Mouse (Mus musculus): ENCODE data around the gene Sp9. TPM values are rescaled to one million over a fixed set of nuclear protein-coding genes. Genes with fewer than 3 reads are reported as not detected.

Gene Sp9
- polyA plus RNA-seq, 1 experiment, result not detected

DNA sequence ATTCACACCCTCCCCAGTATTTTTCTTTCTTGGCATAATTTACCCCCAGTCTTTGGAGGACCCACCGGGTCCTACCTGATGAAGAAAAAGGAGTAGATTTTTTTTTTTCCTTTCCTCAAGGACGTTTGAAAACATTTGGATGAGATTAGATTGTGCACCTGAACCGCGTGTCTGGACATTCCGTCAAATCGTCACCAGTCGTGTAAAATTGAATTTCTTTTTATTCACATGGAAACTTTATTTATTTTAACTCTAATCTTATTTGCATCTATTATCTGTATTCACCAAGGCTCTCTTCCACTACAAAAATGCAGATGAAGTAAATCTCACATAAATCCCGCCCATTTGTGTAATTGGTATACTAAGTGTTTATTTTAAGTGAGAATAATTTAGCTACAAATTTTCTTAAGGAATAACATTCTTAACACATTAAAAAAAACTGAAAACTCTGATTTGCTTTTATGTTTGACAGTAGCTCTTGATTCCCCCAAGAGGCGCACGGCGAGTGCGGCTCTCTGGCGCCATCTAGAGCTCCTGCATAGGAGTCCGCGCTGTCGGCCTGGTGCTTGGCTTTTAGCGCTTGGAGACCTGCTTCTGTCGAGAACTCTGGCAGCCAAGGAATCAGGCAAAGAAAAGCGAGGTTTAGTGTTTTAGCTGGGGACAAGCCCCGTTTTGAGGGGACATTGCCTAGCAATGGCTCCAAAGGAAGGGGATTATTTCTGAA lies 6.6 kb downstream of the Sp9 start:
- H3K9me3 ChIP-seq (ENCODE audit: control insufficient read depth, low read length), result peaks cover 29% of the 10 kb centered on the region
- H3K4me1 ChIP-seq (ENCODE audit: control insufficient read depth), result peaks cover 32% of the 10 kb centered on the region
- no peak overlapping the region for H3K4me3 ChIP-seq (replicated peaks)
- TF ChIP-seq TAL1 (IDR thresholded peaks at IDR 0.05; ENCODE audit: low read length) (no peak), GATA1 (IDR thresholded peaks at IDR 0.05; ENCODE audit: low read length) (no peak)
- H3K36me3 ChIP-seq (ENCODE audit: control insufficient read depth), result peaks cover 2% of the 10 kb centered on the region
- peaks cover 95% of the 10 kb centered on the region for H3K27me3 ChIP-seq (ENCODE audit: control insufficient read depth)

DNA sequence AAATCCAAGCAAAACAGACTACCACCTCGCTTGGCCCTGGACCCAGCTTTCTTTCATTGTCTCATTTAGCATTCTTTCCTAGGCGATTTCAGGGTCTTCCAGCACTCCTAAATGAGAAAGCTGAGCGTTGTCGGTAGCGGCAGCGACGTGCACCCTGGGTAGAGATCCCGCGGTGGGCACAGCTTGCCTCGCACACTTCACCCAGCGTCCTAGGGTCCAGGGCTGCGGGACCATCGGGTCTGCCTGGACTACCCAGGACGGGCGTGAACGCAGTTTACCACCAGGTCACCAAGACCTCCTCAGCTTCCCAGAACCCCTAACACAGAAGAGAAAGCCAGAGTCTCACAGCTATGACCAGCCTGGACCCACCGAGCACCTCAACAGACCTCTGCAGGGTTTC lies 7.1 kb downstream of the Sp9 start:
- Histone ChIP-seq H3K27me3 (ENCODE audit: control insufficient read depth) (peaks cover 89% of the 10 kb centered on the region), H3K4me3 (replicated peaks) (no peak overlapping the region)

DNA sequence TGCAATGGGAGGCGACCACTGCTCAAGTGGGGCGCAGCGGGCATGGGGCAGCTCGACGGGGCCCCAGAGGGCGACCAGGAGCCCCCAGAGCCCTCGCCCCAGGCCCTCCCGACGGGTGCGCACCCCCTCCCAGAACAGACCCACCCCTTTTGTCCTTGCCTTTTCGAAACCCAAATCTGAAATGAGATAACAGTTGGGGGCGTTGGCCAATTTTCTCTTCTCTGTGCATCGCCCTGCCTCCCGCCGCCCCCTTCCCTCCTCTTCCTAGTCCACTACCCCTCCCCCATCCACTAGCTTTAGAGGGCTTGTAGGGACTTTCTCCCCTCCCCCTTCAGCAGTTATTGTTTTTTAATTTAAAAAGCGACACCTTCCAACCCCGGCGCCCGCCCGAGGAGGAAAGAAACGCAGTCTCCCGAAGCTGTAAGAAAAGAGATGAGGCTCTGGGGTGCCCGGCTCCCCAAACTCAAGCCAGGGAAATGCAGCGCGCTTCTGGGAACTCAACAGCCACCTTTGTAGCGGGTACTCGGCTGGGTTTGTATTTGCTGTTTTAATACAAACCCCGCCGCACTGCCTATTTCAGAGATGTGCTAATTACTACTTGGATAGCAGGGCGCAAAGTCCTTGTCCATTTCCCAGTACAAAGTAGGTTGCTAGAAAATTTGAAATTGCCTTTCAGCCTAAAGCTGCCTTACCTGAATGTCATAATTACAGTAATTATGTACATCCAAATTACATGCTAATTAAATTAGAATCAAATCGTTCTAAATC lies 7.7 kb downstream of the Sp9 start:
- Histone ChIP-seq H3K36me3 (ENCODE audit: control insufficient read depth) (peaks cover 2% of the 10 kb centered on the region), H3K27me3 (ENCODE audit: control insufficient read depth) (peaks cover 83% of the 10 kb centered on the region), H3K9me3 (ENCODE audit: control insufficient read depth, low read length) (peaks cover 20% of the 10 kb centered on the region), H3K4me1 (ENCODE audit: control insufficient read depth) (peaks cover 21% of the 10 kb centered on the region), H3K4me3 (replicated peaks) (no peak overlapping the region)
- TF ChIP-seq GATA1 (IDR thresholded peaks at IDR 0.05; ENCODE audit: low read length) (no peak), TAL1 (IDR thresholded peaks at IDR 0.05; ENCODE audit: low read length) (no peak)

More for the DNA sequence above, 7.1 kb downstream of the Sp9 start:
- no peak for TF ChIP-seq TAL1 (IDR thresholded peaks at IDR 0.05; ENCODE audit: low read length)
- TF ChIP-seq GATA1 (IDR thresholded peaks at IDR 0.05; ENCODE audit: low read length), result no peak
- peaks cover 27% of the 10 kb centered on the region for H3K4me1 ChIP-seq (ENCODE audit: control insufficient read depth)
- peaks cover 2% of the 10 kb centered on the region for H3K36me3 ChIP-seq (ENCODE audit: control insufficient read depth)
- peaks cover 24% of the 10 kb centered on the region for H3K9me3 ChIP-seq (ENCODE audit: control insufficient read depth, low read length)

DNA sequence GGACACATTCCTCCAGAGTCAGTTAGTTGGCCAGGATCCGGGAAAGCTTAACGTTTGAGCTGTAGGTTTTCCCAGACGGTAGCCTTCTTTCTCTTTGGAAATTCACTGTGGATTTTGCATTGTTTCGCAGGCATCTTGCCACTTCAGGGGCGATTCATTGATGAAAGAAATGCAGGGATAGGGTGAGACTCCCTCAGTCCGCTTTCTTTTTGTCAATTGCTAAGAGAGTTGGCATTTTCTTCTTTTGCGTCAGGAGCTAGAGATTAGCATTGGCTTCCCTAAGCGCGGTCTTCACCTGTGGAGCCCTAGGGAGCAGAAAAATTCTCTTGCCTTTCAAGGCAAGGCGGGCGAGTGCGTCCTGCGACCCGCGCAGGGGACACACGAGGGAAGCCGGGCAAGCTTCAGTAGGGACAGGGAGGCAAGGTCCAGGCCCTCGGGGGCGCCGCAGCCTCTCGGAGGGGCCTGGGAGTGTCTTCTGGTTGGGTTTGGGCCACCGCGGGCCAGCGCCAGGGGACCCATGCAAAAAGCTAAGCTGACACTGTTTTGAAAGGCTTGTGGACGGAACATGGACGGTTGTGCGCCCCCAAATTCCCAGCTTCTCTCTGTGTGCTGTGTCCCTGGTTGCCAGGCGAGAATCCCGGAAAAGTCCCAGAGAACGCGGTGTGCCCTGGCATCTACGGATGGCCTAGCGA lies 8.8 kb downstream of the Sp9 start:
- Histone ChIP-seq H3K36me3 (ENCODE audit: control insufficient read depth) (peaks cover 8% of the 10 kb centered on the region), H3K4me1 (ENCODE audit: control insufficient read depth) (peaks cover 21% of the 10 kb centered on the region), H3K9me3 (ENCODE audit: control insufficient read depth, low read length) (peaks cover 18% of the 10 kb centered on the region), H3K4me3 (replicated peaks) (no peak overlapping the region), H3K27me3 (ENCODE audit: control insufficient read depth) (peaks cover 73% of the 10 kb centered on the region)
- TF ChIP-seq TAL1 (IDR thresholded peaks at IDR 0.05; ENCODE audit: low read length) (no peak), GATA1 (IDR thresholded peaks at IDR 0.05; ENCODE audit: low read length) (no peak)

DNA sequence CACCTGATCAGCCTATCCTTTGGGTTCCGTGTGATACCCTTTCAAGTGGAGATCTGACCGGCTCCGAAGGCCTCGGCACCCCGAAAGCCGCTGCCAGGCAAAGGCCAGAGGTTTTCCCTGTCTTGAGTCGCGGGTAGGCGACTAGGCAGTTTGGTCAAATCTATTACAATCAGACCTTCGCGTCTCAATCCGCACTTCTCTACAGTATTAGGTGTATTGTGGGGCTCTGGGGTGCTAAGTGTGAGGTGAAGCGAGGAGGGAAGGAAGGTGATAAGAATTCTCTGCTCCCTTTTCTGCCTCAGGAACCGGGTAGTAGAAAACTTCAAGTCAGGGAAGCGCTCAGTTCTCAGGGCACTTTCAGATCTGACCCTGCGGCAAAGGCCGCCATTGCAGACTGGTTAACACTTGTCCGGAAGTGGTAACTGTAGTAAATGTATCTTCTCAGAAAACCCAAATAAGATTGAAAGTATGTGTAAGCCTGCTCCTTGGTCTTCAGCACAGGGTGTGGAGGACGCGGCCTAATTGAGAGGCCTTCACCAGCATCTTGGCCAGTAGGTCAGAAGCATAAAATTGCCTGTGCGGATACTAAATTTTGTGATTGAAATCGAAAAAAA lies 9.4 kb downstream of the Sp9 start:
- Histone ChIP-seq H3K9me3 (ENCODE audit: control insufficient read depth, low read length) (peaks cover 18% of the 10 kb centered on the region), H3K4me1 (ENCODE audit: control insufficient read depth) (peaks cover 21% of the 10 kb centered on the region), H3K36me3 (ENCODE audit: control insufficient read depth) (peaks cover 13% of the 10 kb centered on the region), H3K4me3 (replicated peaks) (no peak overlapping the region), H3K27me3 (ENCODE audit: control insufficient read depth) (peaks cover 66% of the 10 kb centered on the region)
- TF ChIP-seq GATA1 (IDR thresholded peaks at IDR 0.05; ENCODE audit: low read length) (no peak), TAL1 (IDR thresholded peaks at IDR 0.05; ENCODE audit: low read length) (no peak)

DNA sequence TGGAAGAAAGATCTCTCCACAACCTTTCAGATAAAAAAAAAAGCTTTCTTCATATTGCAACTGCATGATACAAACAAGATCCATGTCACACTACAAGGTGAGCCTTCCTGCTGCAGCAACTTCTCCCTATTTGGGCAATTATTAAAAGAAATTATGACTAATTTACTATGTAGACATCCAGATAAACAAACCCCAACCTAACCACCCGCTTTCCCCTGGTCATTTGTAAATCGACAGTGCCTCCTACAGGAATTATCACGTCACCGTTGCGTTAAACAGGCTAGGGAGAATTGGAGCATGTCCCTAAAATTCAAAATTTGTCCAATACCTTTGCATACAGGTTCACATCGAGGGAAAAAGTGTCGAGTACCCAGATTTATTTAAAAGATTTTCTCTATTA lies 10.0 kb downstream of the Sp9 start:
- peaks cover 21% of the 10 kb centered on the region for H3K4me1 ChIP-seq (ENCODE audit: control insufficient read depth)
- H3K36me3 ChIP-seq (ENCODE audit: control insufficient read depth), result peaks cover 18% of the 10 kb centered on the region
- no peak overlapping the region for H3K4me3 ChIP-seq (replicated peaks)
- peaks cover 61% of the 10 kb centered on the region for H3K27me3 ChIP-seq (ENCODE audit: control insufficient read depth)
- peaks cover 18% of the 10 kb centered on the region for H3K9me3 ChIP-seq (ENCODE audit: control insufficient read depth, low read length)
- no peak for TF ChIP-seq TAL1 (IDR thresholded peaks at IDR 0.05; ENCODE audit: low read length)
- TF ChIP-seq GATA1 (IDR thresholded peaks at IDR 0.05; ENCODE audit: low read length), result no peak

DNA sequence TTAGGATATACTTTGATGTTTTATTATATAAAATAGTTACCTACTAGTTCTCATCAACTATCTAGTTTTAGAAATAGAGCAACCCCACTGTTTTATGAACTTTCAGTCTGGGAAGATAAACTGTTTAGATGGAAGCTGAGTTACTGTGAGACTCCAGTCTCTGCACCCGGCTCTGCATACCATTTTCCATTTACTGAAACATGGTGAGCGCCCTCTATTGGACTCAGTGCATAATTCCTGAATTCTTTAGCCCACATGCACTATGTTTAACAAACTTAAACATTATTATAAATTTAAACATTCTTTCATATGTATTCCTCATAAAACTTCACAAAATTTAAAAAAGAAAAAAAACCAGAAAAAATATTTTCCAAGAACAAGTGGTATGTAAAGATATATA lies 13.9 kb downstream of the Sp9 start:
- no peak overlapping the region for H3K4me3 ChIP-seq (replicated peaks)
- peaks cover 56% of the 10 kb centered on the region for H3K36me3 ChIP-seq (ENCODE audit: control insufficient read depth)
- peaks cover 9% of the 10 kb centered on the region for H3K4me1 ChIP-seq (ENCODE audit: control insufficient read depth)
- peaks cover 22% of the 10 kb centered on the region for H3K27me3 ChIP-seq (ENCODE audit: control insufficient read depth)
- peaks cover 4% of the 10 kb centered on the region; the same call in 1 of the 2 replicates for H3K9me3 ChIP-seq (ENCODE audit: control insufficient read depth, low read length)
- no peak for TF ChIP-seq GATA1 (IDR thresholded peaks at IDR 0.05; ENCODE audit: low read length)
- no peak for TF ChIP-seq TAL1 (IDR thresholded peaks at IDR 0.05; ENCODE audit: low read length)

DNA sequence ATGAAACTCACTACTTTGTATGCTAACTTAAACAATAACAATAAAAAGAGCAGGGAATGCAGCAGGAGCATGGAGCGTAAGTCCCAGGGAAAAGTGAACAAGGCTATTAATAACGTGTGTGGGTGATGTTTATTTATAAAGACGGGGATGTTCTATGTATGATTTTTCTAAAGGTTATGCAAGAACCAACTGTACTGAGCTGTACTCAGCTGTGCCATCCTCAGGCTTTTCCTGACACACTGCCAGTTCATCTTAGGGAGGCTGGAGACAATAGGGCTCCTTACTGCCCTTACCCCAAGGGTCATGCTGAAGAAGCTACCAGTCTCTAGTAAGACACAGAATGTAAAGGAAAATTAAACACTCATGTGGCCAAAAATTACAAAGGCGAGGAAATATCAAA lies 19.4 kb downstream of the Sp9 start:
- no peaks in the 10 kb centered on the region for H3K9me3 ChIP-seq (ENCODE audit: control insufficient read depth, low read length)
- peaks cover 98% of the 10 kb centered on the region for H3K36me3 ChIP-seq (ENCODE audit: control insufficient read depth)
- no peak for TF ChIP-seq TAL1 (IDR thresholded peaks at IDR 0.05; ENCODE audit: low read length)
- no peak for TF ChIP-seq GATA1 (IDR thresholded peaks at IDR 0.05; ENCODE audit: low read length)
- no peaks in the 10 kb centered on the region for H3K27me3 ChIP-seq (ENCODE audit: control insufficient read depth)
- H3K4me3 ChIP-seq (replicated peaks), result no peak overlapping the region
- H3K4me1 ChIP-seq (ENCODE audit: control insufficient read depth), result peaks cover 16% of the 10 kb centered on the region

All from erythroblast, embryonic 14.5 days (primary cell).